Mouse (Mus musculus): ENCODE measurements around the gene Atxn7l3b. TPM values are rescaled to one million over a fixed set of nuclear protein-coding genes. Genes with fewer than 3 reads are reported as not detected.

Gene Atxn7l3b
- total and polyA plus RNA-seq, 2 experiments from 2014 or later: 210 to 502 TPM

DNA sequence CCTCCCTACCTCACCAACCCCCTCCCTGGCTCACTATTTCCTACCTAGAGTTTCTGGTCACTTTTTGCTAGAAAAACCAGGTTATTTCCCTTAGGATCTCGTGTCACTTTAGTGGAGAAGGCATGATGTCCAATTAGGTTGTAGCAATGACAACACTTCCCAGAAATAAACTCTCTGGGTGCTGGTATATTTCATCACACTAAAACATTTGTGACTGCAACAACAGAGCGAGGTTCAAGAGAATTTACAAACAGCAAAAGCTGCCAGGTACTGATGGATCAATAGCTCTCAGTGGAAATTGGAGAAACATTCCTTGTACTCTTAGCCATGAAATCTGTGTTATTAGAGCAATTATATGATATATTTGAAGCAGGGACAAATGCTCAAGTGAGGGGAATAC lies 25.3 kb upstream of the Atxn7l3b start:
- Histone ChIP-seq H3K4me3 (ENCODE audit: low read depth, low read length) (no peak overlapping the region), H3K4me2 (ENCODE audit: low read depth, low read length, poor library complexity, severe bottlenecking) (no peak overlapping the region), H3K9me3 (ENCODE audit: low read length) (no peaks in the 10 kb centered on the region), H3K36me3 (ENCODE audit: insufficient read depth, low read length) (no peaks in the 10 kb centered on the region), H3K27me3 (ENCODE audit: insufficient read depth, low read length) (no peaks in the 10 kb centered on the region), H3K9ac (replicated peaks; ENCODE audit: low read length, poor library complexity, severe bottlenecking) (no peak overlapping the region), H3K27ac (ENCODE audit: low read depth, low read length) (no peak overlapping the region), H3K4me1 (ENCODE audit: insufficient read depth, low read length) (no peaks in the 10 kb centered on the region)
- no peak for DNase-seq (ENCODE audit: low spot score)
- no peak for TF ChIP-seq CTCF (IDR thresholded peaks at IDR 0.05)
- WGBS: 72% methylated on average over 2 of the region's 2 CpGs
- no peak for ATAC-seq (ENCODE audit: low FRiP score)

GRCm38 (mm10) chr10:112948453-112948852 lies 19.7 kb upstream of the Atxn7l3b start:
- no peak overlapping the region for H3K9ac ChIP-seq (replicated peaks; ENCODE audit: low read length, poor library complexity, severe bottlenecking)
- no peak for TF ChIP-seq CTCF (IDR thresholded peaks at IDR 0.05)
- no peaks in the 10 kb centered on the region for H3K27me3 ChIP-seq (ENCODE audit: insufficient read depth, low read length)
- H3K9me3 ChIP-seq (ENCODE audit: low read length): no peaks in the 10 kb centered on the region
- H3K4me1 ChIP-seq (ENCODE audit: insufficient read depth, low read length): no peaks in the 10 kb centered on the region
- ATAC-seq (ENCODE audit: low FRiP score): no peak
- no peak for DNase-seq (ENCODE audit: low spot score)
- no peak overlapping the region for H3K27ac ChIP-seq (ENCODE audit: low read depth, low read length)
- WGBS: 94% methylated on average over 3 of the region's 3 CpGs
- no peak overlapping the region for H3K4me2 ChIP-seq (ENCODE audit: low read depth, low read length, poor library complexity, severe bottlenecking)
- no peak overlapping the region for H3K4me3 ChIP-seq (ENCODE audit: low read depth, low read length)
- no peaks in the 10 kb centered on the region for H3K36me3 ChIP-seq (ENCODE audit: insufficient read depth, low read length)

GRCm38 (mm10) chr10:112929222-112929615 lies 418 bp upstream of the Atxn7l3b start:
- H3K36me3 ChIP-seq (ENCODE audit: insufficient read depth, low read length): 0 out of 2 replicates have a peak, but pooled peaks cover 6% of the 10 kb centered on the region
- peaks cover 14% of the 10 kb centered on the region for H3K4me1 ChIP-seq (ENCODE audit: insufficient read depth, low read length)
- DNase-seq (ENCODE audit: low spot score) (peak; percentile 5), ATAC-seq (ENCODE audit: low FRiP score) (no peak)
- H3K9me3 ChIP-seq (ENCODE audit: low read length): no peaks in the 10 kb centered on the region
- no peaks in the 10 kb centered on the region for H3K27me3 ChIP-seq (ENCODE audit: insufficient read depth, low read length)
- H3K27ac ChIP-seq (ENCODE audit: low read depth, low read length): peak overlapping the region; percentile 99
- no peak for TF ChIP-seq CTCF (IDR thresholded peaks at IDR 0.05)
- WGBS: 29% methylated on average over 9 of the region's 9 CpGs
- peak overlapping the region; percentile 97 for H3K9ac ChIP-seq (replicated peaks; ENCODE audit: low read length, poor library complexity, severe bottlenecking)
- H3K4me2 ChIP-seq (ENCODE audit: low read depth, low read length, poor library complexity, severe bottlenecking): peak overlapping the region; percentile 83
- peak overlapping the region; percentile 85 for H3K4me3 ChIP-seq (ENCODE audit: low read depth, low read length)

DNA sequence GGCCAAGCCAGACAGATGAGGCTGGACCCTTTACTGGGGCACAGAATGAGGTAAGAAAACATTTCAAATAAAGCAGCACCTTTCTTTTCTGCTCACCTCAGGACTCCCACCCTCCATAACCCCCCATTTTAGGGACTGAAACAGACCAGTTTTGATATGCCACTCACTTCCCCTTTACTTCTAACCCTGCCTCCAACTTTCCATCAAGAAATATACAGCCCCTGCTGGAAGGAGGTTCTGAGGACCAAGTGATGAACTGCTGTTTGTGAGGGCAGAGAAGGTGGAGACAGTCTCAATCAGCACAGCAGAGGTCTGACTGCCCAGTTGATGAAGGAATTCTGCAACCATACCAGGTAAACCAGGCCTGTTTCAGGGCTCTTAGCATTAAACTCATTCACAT lies 1.8 kb downstream of the Atxn7l3b start:
- DNase-seq (ENCODE audit: low spot score): no peak
- Histone ChIP-seq H3K9ac (replicated peaks; ENCODE audit: low read length, poor library complexity, severe bottlenecking) (no peak overlapping the region), H3K27ac (ENCODE audit: low read depth, low read length) (no peak overlapping the region), H3K36me3 (ENCODE audit: insufficient read depth, low read length) (peaks cover 6% of the 10 kb centered on the region; the same call in 1 of the 2 replicates), H3K4me2 (ENCODE audit: low read depth, low read length, poor library complexity, severe bottlenecking) (peak overlapping the region; percentile 83; the same call in 1 of the 2 replicates), H3K27me3 (ENCODE audit: insufficient read depth, low read length) (no peaks in the 10 kb centered on the region), H3K9me3 (ENCODE audit: low read length) (no peaks in the 10 kb centered on the region), H3K4me3 (ENCODE audit: low read depth, low read length) (no peak overlapping the region), H3K4me1 (ENCODE audit: insufficient read depth, low read length) (peaks cover 14% of the 10 kb centered on the region)
- TF ChIP-seq CTCF (IDR thresholded peaks at IDR 0.05): no peak
- no peak for ATAC-seq (ENCODE audit: low FRiP score)

GRCm38 (mm10) chr10:112926271-112926670 lies 2.5 kb downstream of the Atxn7l3b start:
- peak overlapping the region; percentile 28 for H3K4me2 ChIP-seq (ENCODE audit: low read depth, low read length, poor library complexity, severe bottlenecking)
- no peak for TF ChIP-seq CTCF (IDR thresholded peaks at IDR 0.05)

DNA sequence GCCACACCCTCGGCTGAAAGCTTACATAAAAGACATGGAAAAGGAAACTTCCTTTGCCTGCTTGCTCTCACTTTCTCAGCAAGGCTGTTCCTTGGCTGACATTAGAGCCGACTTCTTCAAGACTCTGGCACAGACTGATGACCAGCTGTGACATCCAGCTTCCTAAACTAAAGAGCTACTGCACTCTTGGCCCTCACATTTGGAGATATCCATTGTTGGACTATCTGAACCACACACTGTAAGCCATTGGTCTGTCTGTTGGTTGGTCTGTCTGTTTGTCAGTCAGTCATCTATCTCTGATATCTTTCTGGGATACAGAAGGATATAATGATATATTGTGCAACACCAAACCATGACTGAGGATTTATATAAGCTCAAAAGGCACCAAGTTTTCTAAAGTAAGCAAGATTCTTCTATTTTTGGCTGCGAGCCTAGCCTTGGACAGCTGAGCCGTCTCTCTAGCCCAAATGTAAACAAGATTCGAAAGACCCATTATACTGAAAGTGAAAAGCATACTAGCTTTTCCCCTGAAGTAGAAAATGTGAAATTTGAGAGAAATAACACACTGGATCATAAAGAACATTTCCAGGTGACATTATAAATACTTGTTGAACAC lies 12.1 kb downstream of the Atxn7l3b start:
- H3K4me1 ChIP-seq (ENCODE audit: insufficient read depth, low read length): no peaks in the 10 kb centered on the region
- TF ChIP-seq CTCF (IDR thresholded peaks at IDR 0.05): no peak
- H3K4me2 ChIP-seq (ENCODE audit: low read depth, low read length, poor library complexity, severe bottlenecking): no peak overlapping the region
- no peak overlapping the region for H3K4me3 ChIP-seq (ENCODE audit: low read depth, low read length)
- H3K27me3 ChIP-seq (ENCODE audit: insufficient read depth, low read length): no peaks in the 10 kb centered on the region
- no peak overlapping the region for H3K9ac ChIP-seq (replicated peaks; ENCODE audit: low read length, poor library complexity, severe bottlenecking)
- H3K36me3 ChIP-seq (ENCODE audit: insufficient read depth, low read length): no peaks in the 10 kb centered on the region
- ATAC-seq (ENCODE audit: low FRiP score) (no peak), DNase-seq (ENCODE audit: low spot score) (no peak)
- 82% methylated on average over 5 of the region's 5 CpGs for WGBS
- H3K27ac ChIP-seq (ENCODE audit: low read depth, low read length): no peak overlapping the region
- H3K9me3 ChIP-seq (ENCODE audit: low read length): no peaks in the 10 kb centered on the region

More at GRCm38 (mm10) chr10:112926271-112926670, 2.5 kb downstream of the Atxn7l3b start:
- H3K27me3 ChIP-seq (ENCODE audit: insufficient read depth, low read length): no peaks in the 10 kb centered on the region
- H3K27ac ChIP-seq (ENCODE audit: low read depth, low read length): no peak overlapping the region
- DNase-seq (ENCODE audit: low spot score) (no peak), ATAC-seq (ENCODE audit: low FRiP score) (no peak)
- peaks cover 14% of the 10 kb centered on the region for H3K4me1 ChIP-seq (ENCODE audit: insufficient read depth, low read length)
- H3K9ac ChIP-seq (replicated peaks; ENCODE audit: low read length, poor library complexity, severe bottlenecking): no peak overlapping the region
- H3K36me3 ChIP-seq (ENCODE audit: insufficient read depth, low read length): peaks cover 6% of the 10 kb centered on the region; the same call in 1 of the 2 replicates
- H3K9me3 ChIP-seq (ENCODE audit: low read length): no peaks in the 10 kb centered on the region
- H3K4me3 ChIP-seq (ENCODE audit: low read depth, low read length): 0 out of 2 replicates have a peak overlapping the region, but pooled peaks have one; percentile 3
- 73% methylated on average over 2 of the region's 2 CpGs for WGBS
